Mouse (Mus musculus) telencephalon, adult 2 months (tissue): ENCODE data around the gene Spc24.
"Not testable (repeated sequence)": the region's sequence is repeated elsewhere in the genome, so short reads cannot be mapped to it uniquely, and the experiment has no call there.

Experiments used
- DNase-seq: peaks from one replicate; pipeline ENCODE4 v3.0.0-alpha.2; 2011; ENCODE audit warnings: low read depth, low spot score

The Spc24 gene

GRCm38 (mm10) chr9:21760155-21761088, at the start of gene Spc24:
Gene Spc24, minus strand, starts transcription at chr9:21760303.
- DNase-seq, result peak; percentile 95

GRCm38 (mm10) chr9:21808561-21808960, 48.5 kb upstream of the Spc24 start:
- no peak for DNase-seq

GRCm38 (mm10) chr9:21806976-21807375, 46.9 kb upstream of the Spc24 start:
- DNase-seq, result no peak

- DNase-seq, result no peak
Observed at GRCm38 (mm10) chr9:21806363-21806762, 46.3 kb upstream of the Spc24 start.

- peak; percentile 79 for DNase-seq
Observed at GRCm38 (mm10) chr9:21803986-21804644, 44.0 kb upstream of the Spc24 start.

GRCm38 (mm10) chr9:21801591-21801990, 41.5 kb upstream of the Spc24 start:
- DNase-seq, result no peak

GRCm38 (mm10) chr9:21801121-21801520, 41.0 kb upstream of the Spc24 start:
- no peak for DNase-seq

GRCm38 (mm10) chr9:21799010-21799350, 38.9 kb upstream of the Spc24 start:
- no peak for DNase-seq

GRCm38 (mm10) chr9:21798345-21799009, 38.4 kb upstream of the Spc24 start, which contains the start of gene Kank2:
Gene Kank2, minus strand, starts transcription at chr9:21798744.
- no peak for DNase-seq

GRCm38 (mm10) chr9:21797921-21798344, 37.8 kb upstream of the Spc24 start:
- DNase-seq, result no peak

GRCm38 (mm10) chr9:21796919-21797318, 36.8 kb upstream of the Spc24 start:
- no peak for DNase-seq

- no peak for DNase-seq
Observed at GRCm38 (mm10) chr9:21796259-21796658, 36.2 kb upstream of the Spc24 start.

GRCm38 (mm10) chr9:21795579-21795978, 35.5 kb upstream of the Spc24 start:
- no peak for DNase-seq

GRCm38 (mm10) chr9:21794925-21795324, 34.8 kb upstream of the Spc24 start:
- no peak for DNase-seq

- no peak for DNase-seq
Observed at GRCm38 (mm10) chr9:21794344-21794834, 34.3 kb upstream of the Spc24 start.

GRCm38 (mm10) chr9:21793507-21793906, 33.4 kb upstream of the Spc24 start:
- not testable (repeated sequence) for DNase-seq

- peak; percentile 40 for DNase-seq
Observed at GRCm38 (mm10) chr9:21792644-21793043, 32.5 kb upstream of the Spc24 start.

- no peak for DNase-seq
Observed at GRCm38 (mm10) chr9:21791861-21792260, 31.8 kb upstream of the Spc24 start.

GRCm38 (mm10) chr9:21788234-21788633, 28.1 kb upstream of the Spc24 start:
- DNase-seq, result no peak

- no peak for DNase-seq
Observed at GRCm38 (mm10) chr9:21787654-21788053, 27.6 kb upstream of the Spc24 start.

GRCm38 (mm10) chr9:21786906-21787305, 26.8 kb upstream of the Spc24 start:
- DNase-seq, result no peak

- DNase-seq, result not testable (repeated sequence)
Observed at GRCm38 (mm10) chr9:21786309-21786708, 26.2 kb upstream of the Spc24 start.
